Mouse (Mus musculus) lung, postnatal 25 days (tissue): ENCODE measurements around the gene Gm11096.

Experiments
- DNase-seq: peaks from one replicate; pipeline ENCODE4 v3.0.0; 2022; ENCODE audit warnings: low spot score

Gm11096 gene

GRCm38 (mm10) chr17:81441463-81441862 is at the start of gene Gm11096:
Gene Gm11096, plus strand, starts transcription at chr17:81441763.
- no peak for DNase-seq

GRCm38 (mm10) chr17:81393040-81393439 is 48.5 kb upstream of the Gm11096 start:
- DNase-seq: no peak

GRCm38 (mm10) chr17:81394124-81394523 is 47.4 kb upstream of the Gm11096 start:
- DNase-seq: no peak

GRCm38 (mm10) chr17:81397434-81397833 is 44.1 kb upstream of the Gm11096 start:
- no peak for DNase-seq

- DNase-seq: no peak
Observed at GRCm38 (mm10) chr17:81400377-81400776, 41.2 kb upstream of the Gm11096 start.

- DNase-seq: peak; percentile 54
Observed at GRCm38 (mm10) chr17:81402636-81403035, 38.9 kb upstream of the Gm11096 start.

- peak; percentile 18 for DNase-seq
Observed at GRCm38 (mm10) chr17:81403121-81403520, 38.4 kb upstream of the Gm11096 start.

GRCm38 (mm10) chr17:81404225-81404624 is 37.3 kb upstream of the Gm11096 start:
- no peak for DNase-seq

- no peak for DNase-seq
Observed at GRCm38 (mm10) chr17:81412736-81413135, 28.8 kb upstream of the Gm11096 start.

- DNase-seq: no peak
Observed at GRCm38 (mm10) chr17:81416361-81417114, 25.0 kb upstream of the Gm11096 start.

GRCm38 (mm10) chr17:81419802-81420459 is 21.6 kb upstream of the Gm11096 start:
- DNase-seq: peak; percentile 32

- no peak for DNase-seq
Observed at GRCm38 (mm10) chr17:81424256-81424912, 17.2 kb upstream of the Gm11096 start.

- DNase-seq: no peak
Observed at GRCm38 (mm10) chr17:81427245-81427644, 14.3 kb upstream of the Gm11096 start.

- DNase-seq: no peak
Observed at GRCm38 (mm10) chr17:81432733-81433132, 8.8 kb upstream of the Gm11096 start.

GRCm38 (mm10) chr17:81433148-81433547 is 8.4 kb upstream of the Gm11096 start:
- peak; percentile 2 for DNase-seq

- no peak for DNase-seq
Observed at GRCm38 (mm10) chr17:81455269-81455668, 13.7 kb downstream of the Gm11096 start.

- no peak for DNase-seq
Observed at GRCm38 (mm10) chr17:81455977-81456376, 14.4 kb downstream of the Gm11096 start.

GRCm38 (mm10) chr17:81459379-81459778 is 17.8 kb downstream of the Gm11096 start:
- no peak for DNase-seq

- DNase-seq: peak; percentile 29
Observed at GRCm38 (mm10) chr17:81468941-81469340, 27.4 kb downstream of the Gm11096 start.

- DNase-seq: no peak
Observed at GRCm38 (mm10) chr17:81473363-81473762, 31.8 kb downstream of the Gm11096 start.

- DNase-seq: no peak
Observed at GRCm38 (mm10) chr17:81477420-81477819, 35.9 kb downstream of the Gm11096 start.

GRCm38 (mm10) chr17:81479807-81480206 is 38.2 kb downstream of the Gm11096 start:
- DNase-seq: no peak
